Mouse (Mus musculus): ENCODE results near the gene Gm9745. TPM values are rescaled to one million over a fixed set of nuclear protein-coding genes. Genes with fewer than 3 reads are reported as not detected.
"Not testable (repeated sequence)": the region's sequence is repeated elsewhere in the genome, so short reads cannot be mapped to it uniquely, and the experiment has no call there.

Gene Gm9745
- polyA plus RNA-seq, 1 experiment, result not detected

DNA sequence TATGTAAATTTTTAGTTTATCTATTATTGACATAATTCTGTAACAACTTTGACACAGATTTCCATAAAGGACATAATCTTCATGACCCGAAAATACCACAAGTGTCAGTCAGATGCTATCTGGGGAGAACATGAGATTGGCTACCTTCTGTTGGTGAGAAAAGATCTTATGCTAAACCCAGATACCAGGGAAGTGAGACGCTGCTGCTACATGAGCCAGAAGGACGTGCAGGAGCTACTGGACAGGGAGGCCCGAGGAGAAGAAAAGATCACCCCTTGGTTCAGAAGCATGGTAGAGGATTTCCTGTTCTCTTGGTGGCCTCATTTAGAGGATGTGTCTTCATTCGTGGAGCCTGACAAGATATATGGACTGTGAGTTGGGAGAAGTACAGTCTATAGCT is 11.0 kb upstream of the Gm9745 start:
- not testable (repeated sequence) for H3K27ac ChIP-seq (ENCODE audit: insufficient read depth, low read depth, low read length); H3K4me3 ChIP-seq (ENCODE audit: insufficient read depth, low read depth, low read length); H3K4me1 ChIP-seq (ENCODE audit: control insufficient read depth, insufficient read depth, low read length)
- WGBS, result 78% methylated on average over 1 of the region's 5 CpGs

DNA sequence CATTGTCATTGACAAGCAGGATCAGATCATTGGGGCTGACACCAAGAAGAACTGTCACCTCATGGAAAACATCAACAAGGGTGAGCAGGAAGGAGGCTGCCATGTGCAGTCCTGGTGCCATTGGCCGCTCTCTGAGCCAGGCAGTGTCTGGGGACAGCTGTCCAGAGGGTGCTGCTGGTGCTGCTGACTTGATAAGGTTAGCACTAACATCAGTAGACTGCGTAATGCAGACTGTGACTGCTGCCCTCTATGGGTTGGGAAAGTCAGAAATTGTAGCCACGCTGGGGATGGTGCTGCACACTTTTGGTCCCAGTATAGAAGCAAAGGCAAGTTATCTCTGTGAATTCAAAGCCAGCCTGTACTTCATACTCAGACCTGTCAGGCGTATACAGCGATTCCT is 8.8 kb upstream of the Gm9745 start:
- not testable (repeated sequence) for H3K4me1 ChIP-seq (ENCODE audit: control insufficient read depth, insufficient read depth, low read length); H3K27ac ChIP-seq (ENCODE audit: insufficient read depth, low read depth, low read length); H3K4me3 ChIP-seq (ENCODE audit: insufficient read depth, low read depth, low read length)
- WGBS, result no CpG with 5 or more reads among the region's 5 CpGs

DNA sequence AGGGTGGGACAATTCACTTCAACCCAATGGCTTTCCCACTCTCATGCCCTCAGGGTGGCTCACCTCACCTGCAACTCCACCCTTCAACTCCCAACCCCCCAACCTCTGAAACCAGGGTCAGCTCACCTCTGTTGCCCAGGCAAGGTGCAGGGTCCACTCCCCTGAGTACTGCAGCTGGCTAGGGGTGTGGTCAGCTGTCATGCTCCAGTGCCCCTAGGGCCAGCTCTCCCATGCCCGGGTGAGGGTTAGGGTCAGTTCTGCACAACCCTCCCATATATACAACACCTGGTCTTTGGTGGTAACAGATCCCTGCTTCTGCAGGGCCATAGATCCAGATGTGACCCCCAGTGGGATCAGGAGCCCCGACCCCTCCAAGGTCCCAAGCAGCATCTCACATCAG is 7.1 kb upstream of the Gm9745 start:
- not testable (repeated sequence) for H3K4me1 ChIP-seq (ENCODE audit: control insufficient read depth, insufficient read depth, low read length); H3K4me3 ChIP-seq (ENCODE audit: insufficient read depth, low read depth, low read length); H3K27ac ChIP-seq (ENCODE audit: insufficient read depth, low read depth, low read length)
- WGBS, result 93% methylated on average over 2 of the region's 2 CpGs

DNA sequence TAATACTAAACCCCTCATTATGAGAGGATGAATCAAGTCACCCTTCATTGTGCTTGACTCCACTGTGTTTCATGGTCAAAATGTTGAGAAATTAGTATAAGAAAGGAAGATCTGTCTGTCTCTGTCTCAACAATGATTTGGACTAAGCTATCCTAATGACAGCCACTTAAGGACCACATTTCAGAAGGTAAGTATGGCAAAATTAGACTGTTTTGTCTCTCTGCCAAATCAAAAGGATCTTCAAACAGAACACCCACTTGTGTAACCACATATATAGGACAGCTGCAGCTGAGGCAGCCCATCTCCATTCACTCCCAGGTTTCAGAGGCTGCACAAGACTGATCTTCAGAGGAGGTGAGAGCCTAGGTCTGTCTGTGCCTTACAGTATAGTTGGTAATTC is 4.5 kb upstream of the Gm9745 start, which contains the start of gene Idi2:
Idi2 (plus strand) TSS at position 301 of the 400 bp plus-strand sequence.
- H3K4me1 ChIP-seq (ENCODE audit: control insufficient read depth, insufficient read depth, low read length); H3K4me3 ChIP-seq (ENCODE audit: insufficient read depth, low read depth, low read length); H3K27ac ChIP-seq (ENCODE audit: insufficient read depth, low read depth, low read length): not testable (repeated sequence)

DNA sequence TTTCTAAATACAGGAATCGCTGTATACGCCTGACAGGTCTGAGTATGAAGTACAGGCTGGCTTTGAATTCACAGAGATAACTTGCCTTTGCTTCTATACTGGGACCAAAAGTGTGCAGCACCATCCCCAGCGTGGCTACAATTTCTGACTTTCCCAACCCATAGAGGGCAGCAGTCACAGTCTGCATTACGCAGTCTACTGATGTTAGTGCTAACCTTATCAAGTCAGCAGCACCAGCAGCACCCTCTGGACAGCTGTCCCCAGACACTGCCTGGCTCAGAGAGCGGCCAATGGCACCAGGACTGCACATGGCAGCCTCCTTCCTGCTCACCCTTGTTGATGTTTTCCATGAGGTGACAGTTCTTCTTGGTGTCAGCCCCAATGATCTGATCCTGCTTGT is 4.2 kb downstream of the Gm9745 start:
- WGBS, result no CpG with 5 or more reads among the region's 5 CpGs
- not testable (repeated sequence) for H3K27ac ChIP-seq (ENCODE audit: insufficient read depth, low read depth, low read length); H3K4me3 ChIP-seq (ENCODE audit: insufficient read depth, low read depth, low read length); H3K4me1 ChIP-seq (ENCODE audit: control insufficient read depth, insufficient read depth, low read length)

DNA sequence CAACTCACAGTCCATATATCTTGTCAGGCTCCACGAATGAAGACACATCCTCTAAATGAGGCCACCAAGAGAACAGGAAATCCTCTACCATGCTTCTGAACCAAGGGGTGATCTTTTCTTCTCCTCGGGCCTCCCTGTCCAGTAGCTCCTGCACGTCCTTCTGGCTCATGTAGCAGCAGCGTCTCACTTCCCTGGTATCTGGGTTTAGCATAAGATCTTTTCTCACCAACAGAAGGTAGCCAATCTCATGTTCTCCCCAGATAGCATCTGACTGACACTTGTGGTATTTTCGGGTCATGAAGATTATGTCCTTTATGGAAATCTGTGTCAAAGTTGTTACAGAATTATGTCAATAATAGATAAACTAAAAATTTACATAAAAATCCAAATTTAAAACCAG is 6.3 kb downstream of the Gm9745 start:
- H3K4me3 ChIP-seq (ENCODE audit: insufficient read depth, low read depth, low read length); H3K4me1 ChIP-seq (ENCODE audit: control insufficient read depth, insufficient read depth, low read length); H3K27ac ChIP-seq (ENCODE audit: insufficient read depth, low read depth, low read length): not testable (repeated sequence)
- WGBS, result 100% methylated on average over 1 of the region's 5 CpGs

DNA sequence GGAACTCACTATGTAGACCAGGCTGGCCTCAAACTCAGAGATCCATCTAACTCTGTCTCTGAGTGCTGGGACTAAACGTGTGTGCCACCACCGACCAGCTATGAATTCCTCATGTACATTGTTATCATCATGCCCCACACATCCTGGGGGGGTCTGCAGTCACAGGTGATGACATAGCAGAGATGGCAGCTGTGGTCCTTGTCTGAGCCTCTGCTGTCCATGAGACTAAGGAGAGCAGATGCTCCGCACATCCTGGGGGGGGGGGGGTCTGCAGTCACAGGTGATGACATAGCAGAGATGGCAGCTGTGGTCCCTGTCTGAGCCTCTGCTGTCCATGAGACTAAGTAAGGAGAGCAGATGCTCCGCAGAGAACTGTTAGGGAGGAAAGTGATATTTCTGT is 6.9 kb downstream of the Gm9745 start:
- WGBS, result 94% methylated on average over 4 of the region's 4 CpGs
- H3K4me3 ChIP-seq (ENCODE audit: insufficient read depth, low read depth, low read length); H3K27ac ChIP-seq (ENCODE audit: insufficient read depth, low read depth, low read length); H3K4me1 ChIP-seq (ENCODE audit: control insufficient read depth, insufficient read depth, low read length): not testable (repeated sequence)

DNA sequence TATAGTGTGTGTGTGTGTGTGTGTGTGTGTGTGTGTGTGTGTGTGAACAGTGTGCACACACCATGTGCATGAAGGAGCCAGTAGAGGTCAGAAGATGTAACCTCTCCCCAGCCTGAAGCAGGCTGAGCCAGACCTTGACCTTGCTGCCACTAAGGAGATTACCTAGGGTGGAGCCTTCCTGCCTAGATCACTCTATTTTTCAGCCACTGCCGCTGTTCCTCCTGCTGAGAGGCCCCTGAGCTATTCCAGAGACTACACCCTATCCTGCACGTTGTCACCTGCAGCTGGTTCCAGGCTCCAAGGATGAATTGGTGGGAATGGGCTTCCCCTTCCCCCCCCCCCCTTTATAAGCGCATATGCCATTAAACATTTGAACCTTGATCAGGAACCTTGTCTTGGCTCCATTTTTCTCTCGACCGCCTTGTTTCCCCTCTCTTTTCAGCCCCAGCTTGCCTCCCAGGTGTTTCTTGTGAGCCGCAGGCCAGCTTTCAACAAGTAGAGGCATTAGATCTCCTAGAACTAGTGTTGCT is 10.4 kb downstream of the Gm9745 start:
- H3K4me3 ChIP-seq (ENCODE audit: insufficient read depth, low read depth, low read length); H3K4me1 ChIP-seq (ENCODE audit: control insufficient read depth, insufficient read depth, low read length); H3K27ac ChIP-seq (ENCODE audit: insufficient read depth, low read depth, low read length): not testable (repeated sequence)
- 77% methylated on average over 6 of the region's 6 CpGs for WGBS

DNA sequence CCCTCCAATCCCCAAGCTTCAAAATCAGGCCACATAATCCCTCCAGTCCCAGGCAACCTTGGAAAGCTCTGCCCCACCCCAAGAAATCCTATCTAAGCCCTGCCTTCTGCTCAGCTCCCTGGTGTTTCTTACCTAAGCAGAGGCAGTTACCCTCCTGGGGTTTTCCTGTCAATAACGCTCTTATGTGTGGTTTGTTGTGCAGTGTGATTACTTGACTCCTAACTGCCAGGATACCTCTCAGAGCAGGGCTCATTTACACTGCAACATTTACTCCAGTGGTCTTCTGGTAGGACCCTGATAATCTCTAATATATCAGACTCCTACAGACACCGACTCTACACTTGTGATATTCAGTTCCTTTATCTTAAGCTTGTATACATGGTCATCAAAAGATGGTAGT is 14.5 kb downstream of the Gm9745 start:
- H3K4me1 ChIP-seq (ENCODE audit: control insufficient read depth, insufficient read depth, low read length), result no peaks in the 10 kb centered on the region
- H3K4me3 ChIP-seq (ENCODE audit: insufficient read depth, low read depth, low read length), result no peak overlapping the region
- TF ChIP-seq POLR2A (IDR thresholded peaks at IDR 0.05; ENCODE audit: insufficient read depth, low read depth, low read length), result no peak
- TF ChIP-seq CTCF (IDR thresholded peaks at IDR 0.05; ENCODE audit: insufficient read depth, low read depth, low read length), result no peak
- H3K27ac ChIP-seq (ENCODE audit: insufficient read depth, low read depth, low read length), result no peak overlapping the region
- WGBS, result 68% methylated on average over 2 of the region's 2 CpGs

DNA sequence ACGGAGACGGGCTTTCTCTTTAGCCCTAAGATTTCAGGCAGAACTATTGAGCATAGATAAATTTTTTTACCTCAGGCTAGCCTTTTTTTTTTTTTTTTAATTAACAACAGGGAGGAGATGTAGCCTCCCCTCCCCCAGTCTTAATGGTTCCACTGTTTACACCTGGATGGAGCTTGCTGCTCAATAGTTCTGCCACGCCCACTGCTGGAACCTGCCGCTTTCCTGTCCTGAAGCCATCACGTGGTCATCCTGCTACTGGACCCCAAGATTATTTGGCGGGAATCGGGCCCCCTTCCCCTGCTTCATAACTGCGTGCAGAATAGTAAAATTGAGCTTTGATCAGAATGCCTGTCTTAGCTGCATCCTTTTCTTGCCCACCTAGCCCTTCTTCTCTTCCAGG is 34.1 kb downstream of the Gm9745 start:
- H3K4me3 ChIP-seq (ENCODE audit: insufficient read depth, low read depth, low read length); H3K27ac ChIP-seq (ENCODE audit: insufficient read depth, low read depth, low read length); H3K4me1 ChIP-seq (ENCODE audit: control insufficient read depth, insufficient read depth, low read length): not testable (repeated sequence)
- WGBS, result 90% methylated on average over 8 of the region's 8 CpGs

DNA sequence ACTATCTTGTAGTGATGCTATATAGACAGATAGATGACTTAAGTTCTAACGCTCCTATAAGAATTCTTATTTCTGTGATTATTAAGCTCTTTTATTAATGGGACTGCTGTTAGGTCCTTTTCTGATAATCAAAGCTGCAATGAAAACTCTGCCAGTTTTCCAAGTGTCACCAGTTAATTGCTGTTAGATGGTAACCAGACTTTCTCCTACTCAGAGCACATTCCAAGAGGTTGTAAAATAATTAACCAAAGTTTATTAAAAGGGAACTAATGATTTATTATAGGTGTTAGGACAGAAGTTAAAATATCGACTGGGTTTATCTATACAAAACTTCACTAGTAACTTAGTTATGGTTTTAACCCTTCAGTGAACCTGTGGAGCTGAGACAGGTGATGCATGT is 42.0 kb downstream of the Gm9745 start:
- not testable (repeated sequence) for H3K4me1 ChIP-seq (ENCODE audit: control insufficient read depth, insufficient read depth, low read length); H3K4me3 ChIP-seq (ENCODE audit: insufficient read depth, low read depth, low read length); H3K27ac ChIP-seq (ENCODE audit: insufficient read depth, low read depth, low read length)
- 91% methylated on average over 2 of the region's 2 CpGs for WGBS

Other genes starting within 250 kb of the Gm9745 start
- not detected in 2 replicates for gene Wdr37, start 76.3 kb downstream of the Gm9745 start, polyA plus RNA-seq (2012; ENCODE audit: insufficient read depth, insufficient read length, low replicate concordance, missing spikeins)
- gene Idi1, start 62.7 kb downstream of the Gm9745 start, polyA plus RNA-seq (2012; ENCODE audit: insufficient read depth, insufficient read length, low replicate concordance, missing spikeins), result not detected in 2 replicates
- not detected in 2 replicates for gene Idi2, start 4.6 kb upstream of the Gm9745 start, polyA plus RNA-seq (2012; ENCODE audit: insufficient read depth, insufficient read length, low replicate concordance, missing spikeins)
- not detected in 2 replicates for gene Gtpbp4, start 47.9 kb upstream of the Gm9745 start, polyA plus RNA-seq (2012; ENCODE audit: insufficient read depth, insufficient read length, low replicate concordance, missing spikeins)
- gene Larp4b, start 145.7 kb upstream of the Gm9745 start, polyA plus RNA-seq (2012; ENCODE audit: insufficient read depth, insufficient read length, low replicate concordance, missing spikeins), result not detected in 2 replicates

All from olfactory bulb, adult 2 months (tissue).